In the genomic region with DNA sequence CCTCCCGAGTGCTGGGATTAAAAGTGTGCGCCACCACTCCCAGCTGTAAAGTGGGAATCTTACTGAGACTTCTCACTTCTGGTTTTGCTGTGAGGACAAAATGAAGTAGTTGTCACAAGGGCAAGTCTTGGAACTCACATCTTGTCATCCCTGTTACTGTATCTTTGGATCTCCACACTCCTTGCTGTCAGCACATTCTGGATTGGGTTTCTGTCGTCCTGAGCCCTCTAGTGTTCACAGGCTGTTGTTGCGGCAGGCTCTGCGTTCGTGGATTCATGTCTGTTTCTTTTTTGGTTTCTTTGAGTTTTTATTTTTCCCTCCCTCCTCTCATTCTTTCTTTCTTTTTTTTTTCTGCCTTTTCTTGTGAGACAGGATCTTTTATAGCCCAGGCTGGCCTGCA, we compare ENCODE assay signal across 9 mouse cellular contexts. TPM values are rescaled to one million over a fixed set of nuclear protein-coding genes. Genes with fewer than 3 reads are reported as not detected.
DNase-seq lines count a peak whose midpoint lies in the region; ATAC-seq and TF ChIP-seq lines count a peak whose summit lies in the region.
"Had no signal": no experiment of that assay in that cellular context is flagged by ENCODE, and none has a peak within 500 bp of the region (broad histone marks: within the 10 kb centered on the region; RNA-seq: fewer than 3 reads in every experiment).

No protein-coding gene starts in this region.

- H3K9ac ChIP-seq in kidney, embryonic 14.5 days (ENCODE audit: low read depth, low read length): no peak overlapping the region
- H3K9ac ChIP-seq in liver, embryonic 11.5 days (ENCODE audit: low read depth, low read length): peak overlapping the region; percentile 59
- H3K9ac ChIP-seq: neural tube, embryonic 12.5 days had no signal

- intact Hi-C loops in heart, postnatal 36 days (cut with DNase I): loop anchor here (2.0 to 5.0 kb wide), 2 partner anchors 48 to 93 kb away; no protein-coding TSS in a partner anchor

- peak; percentile 78 for TF ChIP-seq CTCF in G1E (IDR thresholded peaks at IDR 0.05; ENCODE audit: low read depth, low read length)

- no peaks in the 10 kb centered on the region for H3K9me3 ChIP-seq in kidney, embryonic 14.5 days (ENCODE audit: control insufficient read depth, low read length)
- peaks cover 4% of the 10 kb centered on the region; the same call in 1 of the 2 replicates for H3K9me3 ChIP-seq in G1E (replicated peaks)
- no peaks in the 10 kb centered on the region for H3K9me3 ChIP-seq in liver, embryonic 11.5 days (ENCODE audit: control insufficient read depth, low read length)
- H3K9me3 ChIP-seq: neural tube, embryonic 12.5 days had no signal

- WGBS in kidney, embryonic 14.5 days: 32% methylated on average over 6 of the region's 6 CpGs
- WGBS in liver, embryonic 11.5 days: 31% methylated on average over 6 of the region's 6 CpGs

- no peaks in the 10 kb centered on the region for H3K27me3 ChIP-seq in kidney, embryonic 14.5 days (ENCODE audit: control insufficient read depth, insufficient read depth, low read length)
- H3K27me3 ChIP-seq in G1E (ENCODE audit: insufficient read depth, low read length): no peaks in the 10 kb centered on the region
- no peaks in the 10 kb centered on the region for H3K27me3 ChIP-seq in liver, embryonic 11.5 days (replicated peaks; ENCODE audit: control insufficient read depth, insufficient read depth, low read length)
- H3K27me3 ChIP-seq: neural tube, embryonic 12.5 days had no signal

- H3K27ac ChIP-seq in kidney, embryonic 14.5 days (ENCODE audit: low read depth, low read length): no peak overlapping the region
- H3K27ac ChIP-seq in liver, embryonic 11.5 days (ENCODE audit: low read depth, low read length): peak overlapping the region; percentile 83
- H3K27ac ChIP-seq: neural tube, embryonic 12.5 days had no signal

- H3K4me3 ChIP-seq in kidney, embryonic 14.5 days (ENCODE audit: low read length): no peak overlapping the region
- H3K4me3 ChIP-seq in G1E (ENCODE audit: low read depth, low read length): peak overlapping the region; percentile 33; the same call in 1 of the 2 replicates
- no peak overlapping the region for H3K4me3 ChIP-seq in liver, embryonic 11.5 days (ENCODE audit: low read depth, low read length)
- H3K4me3 ChIP-seq: neural tube, embryonic 12.5 days had no signal

- H3K4me1 ChIP-seq in kidney, embryonic 14.5 days (ENCODE audit: control insufficient read depth, insufficient read depth, low read length): no peaks in the 10 kb centered on the region
- peaks cover 81% of the 10 kb centered on the region for H3K4me1 ChIP-seq in G1E (ENCODE audit: insufficient read depth, low read depth, low read length)
- peaks cover 59% of the 10 kb centered on the region for H3K4me1 ChIP-seq in liver, embryonic 11.5 days (replicated peaks; ENCODE audit: control insufficient read depth, insufficient read depth, low read length)

- peak; percentile 54 for DNase-seq in kidney, adult 18-20 months
- DNase-seq in G1E (ENCODE audit: low spot score): no peak
- DNase-seq in embryo, embryonic 11 days: peak; percentile 73
- peak; percentile 55 to 56 for DNase-seq in heart, postnatal 36 days
- no peak for DNase-seq in liver, embryonic 11.5 days (ENCODE audit: low spot score)
- peak; percentile 72 for DNase-seq in right cerebral cortex, adult 18-20 months
- no peak for DNase-seq in urinary bladder, postnatal 10 days (ENCODE audit: low spot score)

- no peak overlapping the region for H3K4me2 ChIP-seq in kidney, embryonic 14.5 days (replicated peaks; ENCODE audit: low read depth, low read length)
- peak overlapping the region; percentile 51 for H3K4me2 ChIP-seq in liver, embryonic 11.5 days
- H3K4me2 ChIP-seq: neural tube, embryonic 12.5 days had no signal

- no peaks in the 10 kb centered on the region for H3K36me3 ChIP-seq in kidney, embryonic 14.5 days (ENCODE audit: control insufficient read depth, insufficient read depth, low read length)
- H3K36me3 ChIP-seq in G1E (replicated peaks): no peaks in the 10 kb centered on the region
- H3K36me3 ChIP-seq in liver, embryonic 11.5 days (ENCODE audit: control insufficient read depth, insufficient read depth, low read length): no peaks in the 10 kb centered on the region
- H3K36me3 ChIP-seq: neural tube, embryonic 12.5 days had no signal

- no peak for ATAC-seq in kidney, embryonic 14.5 days (ENCODE audit: low FRiP score, low TSS enrichment)
- ATAC-seq in G1E (ENCODE audit: extremely low read depth, insufficient number of reproducible peaks, low FRiP score, poor library complexity, severe bottlenecking): no peak
- no peak for ATAC-seq in liver, embryonic 11.5 days (replicated peaks; ENCODE audit: low FRiP score)

RNA-seq across cellular contexts. Expression of gene Prrc2b, which starts 20.4 kb away (rescaled TPM):
- polyA plus RNA-seq in kidney, embryonic 14.5 days (2014; fragmentation: Nextera tagmentation; extraction: Ambion mirVana): 65.8 and 73.1 TPM in 2 replicates
- total RNA-seq in G1E (2014; fragmentation: Nextera tagmentation): 147 and 160 TPM in 2 replicates
- total RNA-seq in G1E (2017): 16.0 and 17.1 TPM in 2 replicates
- 90.5 and 103 TPM in 2 replicates for polyA plus RNA-seq in G1E (2012)
- total RNA-seq in heart, postnatal 36 days (2021): 10 to 100 TPM; 75.5 to 80.0 TPM
- 37.8 and 48.1 TPM in 2 replicates for polyA plus RNA-seq in liver, embryonic 11.5 days (2014; fragmentation: Nextera tagmentation; extraction: Ambion mirVana)

RNA-seq across cellular contexts. Expression of gene Plpp7, which starts 35.1 kb away (rescaled TPM):
- 4.0 and 5.5 TPM in 2 replicates for polyA plus RNA-seq in kidney, embryonic 14.5 days (2014; fragmentation: Nextera tagmentation; extraction: Ambion mirVana)
- total RNA-seq in G1E (2014; fragmentation: Nextera tagmentation): not detected in 2 replicates
- total RNA-seq in G1E (2017): 0.41 and 0.44 TPM in 2 replicates
- polyA plus RNA-seq in G1E (2012): 0.42 and 0.44 TPM in 2 replicates
- total RNA-seq in heart, postnatal 36 days (2021): 10 to 100 TPM; 24.7 to 32.1 TPM
- polyA plus RNA-seq in liver, embryonic 11.5 days (2014; fragmentation: Nextera tagmentation; extraction: Ambion mirVana): 5.3 TPM in 2 replicates

RNA-seq across cellular contexts. Expression of gene Fam78a, which starts 45.8 kb away (rescaled TPM):
- polyA plus RNA-seq in kidney, embryonic 14.5 days (2014; fragmentation: Nextera tagmentation; extraction: Ambion mirVana): 1.2 and 1.7 TPM in 2 replicates
- total RNA-seq in G1E (2014; fragmentation: Nextera tagmentation) (21.7 and 24.7 TPM in 2 replicates), G1E (2017) (25.3 and 27.4 TPM in 2 replicates)
- 49.2 and 54.5 TPM in 2 replicates for polyA plus RNA-seq in G1E (2012)
- 10 to 100 TPM; 14.3 to 15.8 TPM for total RNA-seq in heart, postnatal 36 days (2021)
- 19.2 and 19.8 TPM in 2 replicates for polyA plus RNA-seq in liver, embryonic 11.5 days (2014; fragmentation: Nextera tagmentation; extraction: Ambion mirVana)

Comparison
In these comparisons a context has a peak if more than half of its experiments do, and no peak if none do; other contexts are left out.
1. DNase-seq: peak in kidney, adult 18-20 months (single experiment), embryo, embryonic 11 days (single experiment), heart, postnatal 36 days (2 of 2) and right cerebral cortex, adult 18-20 months (single experiment); none in G1E (single experiment), liver, embryonic 11.5 days (single experiment) and urinary bladder, postnatal 10 days (single experiment).